21 mouse cellular contexts compared by ENCODE assay signal in the genomic region with DNA sequence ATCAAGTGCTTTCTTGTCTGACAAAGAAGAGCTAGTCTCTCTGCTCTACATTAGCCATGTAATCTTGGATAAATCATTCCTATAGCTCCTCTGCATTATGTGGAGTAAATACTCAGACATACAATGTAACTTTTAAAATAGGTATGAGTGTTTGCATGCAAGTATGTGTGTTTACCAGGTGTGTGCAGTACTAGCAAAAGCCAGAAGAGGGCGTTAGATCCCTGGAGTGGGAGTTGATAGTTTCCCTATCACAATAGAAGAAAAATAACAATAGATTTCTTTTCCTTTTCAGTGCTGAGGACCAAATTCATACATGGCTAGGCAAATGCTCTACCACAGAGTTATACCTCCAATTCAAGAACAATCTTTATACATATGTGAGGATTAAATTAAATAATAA. TPM values are rescaled to one million over a fixed set of nuclear protein-coding genes. Genes with fewer than 3 reads are reported as not detected.
A peak's percentile ranks its signal among the peaks of the same experiment; 100 is the strongest.
DNase-seq lines count a peak whose midpoint lies in the region; ATAC-seq and TF ChIP-seq lines count a peak whose summit lies in the region.
"Had no signal": no experiment of that assay in that cellular context is flagged by ENCODE, and none has a peak within 500 bp of the region (broad histone marks: within the 10 kb centered on the region; RNA-seq: fewer than 3 reads in every experiment).

No protein-coding gene starts in this region.

- H3K4me1 ChIP-seq in kidney, postnatal 0 days (replicated peaks; ENCODE audit: insufficient read depth, low read length): no peaks in the 10 kb centered on the region
- peaks cover 2% of the 10 kb centered on the region; the same call in 1 of the 2 replicates for H3K4me1 ChIP-seq in thymus, adult 2 months (replicated peaks; ENCODE audit: control insufficient read depth, insufficient read depth, low read length)
- H3K4me1 ChIP-seq: neural tube, embryonic 12.5 days had no signal

- H3K4me3 ChIP-seq in kidney, postnatal 0 days (replicated peaks; ENCODE audit: low read depth, low read length): no peak overlapping the region
- no peak overlapping the region for H3K4me3 ChIP-seq in thymus, adult 2 months (ENCODE audit: control insufficient read depth, insufficient read depth, low read length)
- H3K4me3 ChIP-seq: embryonic facial prominence, embryonic 10.5 days; heart, embryonic 10.5 days; midbrain, embryonic 10.5 days; neural tube, embryonic 12.5 days had no signal

- 66% methylated on average over 1 of the region's 1 CpGs for WGBS in kidney, postnatal 0 days
- 79% methylated on average over 1 of the region's 1 CpGs for WGBS in thymus, adult 2 months

- no peak for ATAC-seq in CD4-positive, CD25-positive, alpha-beta regulatory T cell, adult 4 months
- ATAC-seq in kidney, postnatal 0 days (replicated peaks; ENCODE audit: low FRiP score, low read depth): no peak
- ATAC-seq: Patski had no signal

- no peaks in the 10 kb centered on the region for H3K9me3 ChIP-seq in kidney, postnatal 0 days (replicated peaks; ENCODE audit: low read length)
- H3K9me3 ChIP-seq: embryonic facial prominence, embryonic 10.5 days; midbrain, embryonic 10.5 days; neural tube, embryonic 12.5 days had no signal

- H3K36me3 ChIP-seq in kidney, postnatal 0 days (ENCODE audit: insufficient read depth, low read length): no peaks in the 10 kb centered on the region
- no peaks in the 10 kb centered on the region for H3K36me3 ChIP-seq in thymus, adult 2 months (ENCODE audit: control insufficient read depth, insufficient read depth, low read length)
- H3K36me3 ChIP-seq: embryonic facial prominence, embryonic 10.5 days; heart, embryonic 10.5 days; midbrain, embryonic 10.5 days; neural tube, embryonic 12.5 days had no signal

- H3K9ac ChIP-seq in kidney, postnatal 0 days (ENCODE audit: low read depth, low read length): no peak overlapping the region
- H3K9ac ChIP-seq: neural tube, embryonic 12.5 days had no signal

- no peak overlapping the region for H3K4me2 ChIP-seq in kidney, postnatal 0 days (ENCODE audit: low read length)
- H3K4me2 ChIP-seq: neural tube, embryonic 12.5 days had no signal

- DNase-seq in CD4-positive, CD25-positive, alpha-beta regulatory T cell, adult 2 months (ENCODE audit: low read depth, low spot score): peak; percentile 36
- DNase-seq in kidney, postnatal 0 days (ENCODE audit: low spot score): no peak
- DNase-seq in kidney, postnatal 14 days: no peak
- peak; percentile 37 for DNase-seq in thymus, postnatal 4 days
- DNase-seq in thymus, adult 2 months: no peak
- no peak for DNase-seq in ovary, postnatal 36 days (ENCODE audit: low spot score)
- no peak for DNase-seq in layer of hippocampus, adult 18-20 months (ENCODE audit: low spot score in 2 of 2)
- DNase-seq: adrenal gland, postnatal 36 days; cerebellum, adult 18-20 months; gastrocnemius, postnatal 14 days; heart, postnatal 10 days; layer of hippocampus, postnatal 36 days; lung, adult 18-20 months; right cerebral cortex, adult 18-20 months; thymus, postnatal 36 days had no signal

- H3K27me3 ChIP-seq in kidney, postnatal 0 days (ENCODE audit: insufficient read depth, low read length): no peaks in the 10 kb centered on the region
- no peaks in the 10 kb centered on the region for H3K27me3 ChIP-seq in thymus, adult 2 months (ENCODE audit: control insufficient read depth, insufficient read depth, low read length)
- H3K27me3 ChIP-seq: neural tube, embryonic 12.5 days; Patski had no signal

- peak; percentile 43; the same call in 1 of the 2 replicates for TF ChIP-seq CTCF in kidney, postnatal 0 days (IDR thresholded peaks at IDR 0.05; ENCODE audit: low read depth)
- TF ChIP-seq CTCF in thymus, adult 2 months (IDR thresholded peaks at IDR 0.05; ENCODE audit: borderline replicate concordance, control insufficient read depth, extremely low read depth, insufficient read depth, low read length, poor library complexity): no peak

- H3K27ac ChIP-seq in kidney, postnatal 0 days: no peak overlapping the region
- H3K27ac ChIP-seq in thymus, adult 2 months (ENCODE audit: control insufficient read depth, insufficient read depth, low read length): no peak overlapping the region
- H3K27ac ChIP-seq: embryonic facial prominence, embryonic 10.5 days; heart, embryonic 10.5 days; midbrain, embryonic 10.5 days; neural tube, embryonic 12.5 days had no signal

- TF ChIP-seq POLR2A in thymus, adult 2 months (IDR thresholded peaks at IDR 0.05; ENCODE audit: control insufficient read depth, extremely low read depth, insufficient read depth, low read length, poor library complexity): no peak

RNA-seq across cellular contexts. Expression of a gene that starts 15.5 kb away (rescaled TPM):
- 10 to 100 TPM; 22.6 to 25.0 TPM for polyA plus RNA-seq in CD4-positive, CD25-positive, alpha-beta regulatory T cell, adult 4 months (2017; shearing (Covaris generic))
- 12.6 and 13.2 TPM in 2 replicates for polyA plus RNA-seq in kidney, postnatal 0 days (2015; fragmentation: Nextera tagmentation; extraction: Ambion mirVana)
- polyA plus RNA-seq in thymus, adult 2 months (2012; rRNA removed): 39.3 and 43.9 TPM in 2 replicates
- 10 to 100 TPM; 40.1 TPM for total RNA-seq in layer of hippocampus, adult 18-20 months (2021)

Comparison
In these comparisons a context has a peak if more than half of its experiments do, and no peak if none do; other contexts are left out.
1. DNase-seq: peak in CD4-positive, CD25-positive, alpha-beta regulatory T cell, adult 2 months (single experiment) and thymus, postnatal 4 days (single experiment); none in kidney, postnatal 0 days (single experiment), kidney, postnatal 14 days (single experiment), thymus, adult 2 months (single experiment), ovary, postnatal 36 days (single experiment) and layer of hippocampus, adult 18-20 months (0 of 2).